Mouse (Mus musculus) limb, embryonic 15.5 days (tissue): ENCODE results near the gene Gpsm1. TPM values are rescaled to one million over a fixed set of nuclear protein-coding genes. Genes with fewer than 3 reads are reported as not detected.

Experiments
- ATAC-seq: fragments of 200-750 bp; cut with Nextera tagmentation; 2 replicates; pipeline ENCODE4 v1.8.0; 2017; ENCODE audit warnings: low read depth, moderate TSS enrichment; ENCODE audit not compliant: insufficient number of reproducible peaks, low FRiP score, low TSS enrichment
- H3K27ac ChIP-seq: fragments of 300-500 bp; sonication (generic); 2 replicates; pipeline ENCODE4 v1.5.1; 2015; ENCODE audit warnings: moderate library complexity, mild to moderate bottlenecking, inconsistent platforms
- H3K27me3 ChIP-seq: fragments of 300-500 bp; sonication (generic); 2 replicates; pipeline ENCODE4 v1.6.1; 2015; ENCODE audit warnings: inconsistent platforms
- H3K36me3 ChIP-seq: fragments of 300-500 bp; sonication (generic); 2 replicates; pipeline ENCODE4 v1.6.1; 2015; ENCODE audit warnings: inconsistent platforms
- H3K4me1 ChIP-seq: fragments of 300-500 bp; sonication (generic); 2 replicates; pipeline ENCODE4 v1.6.1; 2015; ENCODE audit warnings: inconsistent platforms
- H3K4me2 ChIP-seq: fragments of 300-500 bp; sonication (generic); 2 replicates; pipeline ENCODE4 v1.6.1; 2015; ENCODE audit warnings: mild to moderate bottlenecking, inconsistent platforms
- H3K4me3 ChIP-seq: fragments of 300-500 bp; sonication (generic); 2 replicates; pipeline ENCODE4 v1.5.1; 2015; ENCODE audit warnings: mild to moderate bottlenecking, inconsistent platforms
- H3K9ac ChIP-seq: fragments of 300-500 bp; sonication (generic); 2 replicates; pipeline ENCODE4 v1.6.1; 2015; ENCODE audit warnings: inconsistent platforms
- H3K9me3 ChIP-seq: fragments of 300-500 bp; sonication (generic); 2 replicates; pipeline ENCODE4 v1.6.1; 2016; ENCODE audit warnings: inconsistent platforms
- WGBS: fragments of 180-500 bp; shearing (Covaris S2); methylation state at CpG from one replicate; pipeline ENCODE4 v1.1.7; 2015; 5-methylcytosine and 5-hydroxymethylcytosine counted together
- polyA plus RNA-seq: library from polyadenylated mRNA; unstranded; fragments of >200 nt; fragmentation: Nextera tagmentation; extraction: Ambion mirVana; gene quantifications from 2 replicates; pipeline ENCODE4 v1.2.1, GENCODE M21; 2015

Gene Gpsm1
- polyA plus RNA-seq, 1 experiment from 2014 or later = 41.8 TPM

GRCm38 (mm10) chr2:26348241-26348640, 32.9 kb downstream of the Gpsm1 start:
- ATAC-seq = no peak
- peaks cover 43% of the 10 kb centered on the region for H3K4me1 ChIP-seq
- WGBS = 63% methylated on average over 6 of the region's 6 CpGs
- H3K4me3 ChIP-seq = no peak overlapping the region
- H3K9ac ChIP-seq = no peak overlapping the region
- 0 out of 2 replicates have a peak overlapping the region, but pooled peaks have one; percentile 43 for H3K27ac ChIP-seq
- H3K9me3 ChIP-seq = no peaks in the 10 kb centered on the region
- H3K36me3 ChIP-seq = peaks cover 73% of the 10 kb centered on the region
- H3K27me3 ChIP-seq = no peaks in the 10 kb centered on the region
- no peak overlapping the region for H3K4me2 ChIP-seq

- WGBS = 3% methylated on average over 62 of the region's 62 CpGs
- Histone ChIP-seq H3K27ac (peak within 1 kb of the TSS; percentile 90), H3K4me1 (peaks cover 36% of the 10 kb centered on the region), H3K9me3 (no peaks in the 10 kb centered on the region), H3K9ac (peak within 1 kb of the TSS; percentile 89), H3K27me3 (no peaks in the 10 kb centered on the region), H3K36me3 (peaks cover 39% of the 10 kb centered on the region), H3K4me3 (peak within 1 kb of the TSS; percentile 85), H3K4me2 (peak within 1 kb of the TSS; percentile 98)
- ATAC-seq = peak; percentile 73
These were observed 36.3 kb downstream of the Gpsm1 start, which contains the start of gene Dnlz for GRCm38 (mm10) chr2:26351358-26352290. Gene Dnlz, minus strand, starts transcription at chr2:26352110.

- WGBS = 2% methylated on average over 36 of the region's 36 CpGs
- Histone ChIP-seq H3K27ac (peak overlapping the region; percentile 47; the same call in 1 of the 2 replicates), H3K4me3 (peak overlapping the region; percentile 85), H3K4me2 (peak overlapping the region; percentile 98), H3K4me1 (peaks cover 31% of the 10 kb centered on the region), H3K9me3 (no peaks in the 10 kb centered on the region), H3K27me3 (no peaks in the 10 kb centered on the region), H3K9ac (peak overlapping the region; percentile 76), H3K36me3 (peaks cover 31% of the 10 kb centered on the region)
- ATAC-seq = no peak
These were observed 37.1 kb downstream of the Gpsm1 start for GRCm38 (mm10) chr2:26352291-26352910.

- WGBS = 87% methylated on average over 11 of the region's 11 CpGs
- H3K27me3 ChIP-seq = no peaks in the 10 kb centered on the region
- peaks cover 22% of the 10 kb centered on the region for H3K36me3 ChIP-seq
- H3K4me3 ChIP-seq = peak overlapping the region; percentile 85
- H3K4me2 ChIP-seq = no peak overlapping the region
- H3K27ac ChIP-seq = no peak overlapping the region
- no peaks in the 10 kb centered on the region for H3K9me3 ChIP-seq
- no peak for ATAC-seq
- peaks cover 31% of the 10 kb centered on the region for H3K4me1 ChIP-seq
- no peak overlapping the region for H3K9ac ChIP-seq
These were observed 38.0 kb downstream of the Gpsm1 start for GRCm38 (mm10) chr2:26353066-26353980.

GRCm38 (mm10) chr2:26354401-26354800, 39.1 kb downstream of the Gpsm1 start:
- H3K9ac ChIP-seq = no peak overlapping the region
- no peak overlapping the region for H3K27ac ChIP-seq
- peaks cover 11% of the 10 kb centered on the region for H3K36me3 ChIP-seq
- no peak overlapping the region for H3K4me2 ChIP-seq
- H3K9me3 ChIP-seq = no peaks in the 10 kb centered on the region
- H3K27me3 ChIP-seq = no peaks in the 10 kb centered on the region
- 88% methylated on average over 4 of the region's 4 CpGs for WGBS
- no peak for ATAC-seq
- H3K4me1 ChIP-seq = peaks cover 25% of the 10 kb centered on the region
- H3K4me3 ChIP-seq = no peak overlapping the region

- ATAC-seq = no peak
- Histone ChIP-seq H3K27ac (no peak overlapping the region), H3K9ac (no peak overlapping the region), H3K27me3 (no peaks in the 10 kb centered on the region), H3K4me2 (no peak overlapping the region), H3K4me3 (no peak overlapping the region), H3K36me3 (0 out of 2 replicates have a peak, but pooled peaks cover 3% of the 10 kb centered on the region), H3K4me1 (peaks cover 13% of the 10 kb centered on the region), H3K9me3 (no peaks in the 10 kb centered on the region)
- 72% methylated on average over 4 of the region's 4 CpGs for WGBS
These were observed 40.9 kb downstream of the Gpsm1 start for GRCm38 (mm10) chr2:26356231-26356630.

GRCm38 (mm10) chr2:26356678-26357077, 41.4 kb downstream of the Gpsm1 start:
- WGBS = 72% methylated on average over 7 of the region's 7 CpGs
- ATAC-seq = no peak
- no peaks in the 10 kb centered on the region for H3K9me3 ChIP-seq
- H3K4me3 ChIP-seq = no peak overlapping the region
- H3K4me2 ChIP-seq = no peak overlapping the region
- H3K27me3 ChIP-seq = no peaks in the 10 kb centered on the region
- peaks cover 12% of the 10 kb centered on the region for H3K4me1 ChIP-seq
- H3K9ac ChIP-seq = no peak overlapping the region
- H3K27ac ChIP-seq = no peak overlapping the region
- H3K36me3 ChIP-seq = 0 out of 2 replicates have a peak, but pooled peaks cover 3% of the 10 kb centered on the region

GRCm38 (mm10) chr2:26357484-26357883, 42.2 kb downstream of the Gpsm1 start:
- Histone ChIP-seq H3K9ac (no peak overlapping the region), H3K27me3 (no peaks in the 10 kb centered on the region), H3K27ac (no peak overlapping the region), H3K4me1 (peaks cover 9% of the 10 kb centered on the region), H3K36me3 (peaks cover 5% of the 10 kb centered on the region; the same call in 1 of the 2 replicates), H3K9me3 (no peaks in the 10 kb centered on the region), H3K4me2 (no peak overlapping the region), H3K4me3 (no peak overlapping the region)
- 55% methylated on average over 15 of the region's 15 CpGs for WGBS
- no peak for ATAC-seq

- Histone ChIP-seq H3K9ac (no peak overlapping the region), H3K36me3 (peaks cover 18% of the 10 kb centered on the region), H3K4me3 (no peak overlapping the region), H3K27ac (no peak overlapping the region), H3K27me3 (no peaks in the 10 kb centered on the region), H3K4me1 (no peaks in the 10 kb centered on the region), H3K4me2 (no peak overlapping the region), H3K9me3 (no peaks in the 10 kb centered on the region)
- ATAC-seq = no peak
- WGBS = 81% methylated on average over 13 of the region's 13 CpGs
These were observed 43.5 kb downstream of the Gpsm1 start for GRCm38 (mm10) chr2:26358667-26359320.

- Histone ChIP-seq H3K27me3 (no peaks in the 10 kb centered on the region), H3K4me3 (no peak overlapping the region), H3K9me3 (no peaks in the 10 kb centered on the region), H3K27ac (no peak overlapping the region), H3K4me2 (no peak overlapping the region), H3K9ac (no peak overlapping the region), H3K4me1 (peaks cover 7% of the 10 kb centered on the region), H3K36me3 (peaks cover 30% of the 10 kb centered on the region)
- 84% methylated on average over 6 of the region's 6 CpGs for WGBS
- no peak for ATAC-seq
These were observed 44.7 kb downstream of the Gpsm1 start for GRCm38 (mm10) chr2:26359983-26360382.

GRCm38 (mm10) chr2:26360772-26361171, 45.5 kb downstream of the Gpsm1 start, which contains the start of gene Card9:
Gene Card9, minus strand, starts transcription at chr2:26360918.
- Histone ChIP-seq H3K4me2 (no peak within 1 kb of the TSS), H3K9ac (no peak within 1 kb of the TSS), H3K36me3 (peaks cover 38% of the 10 kb centered on the region), H3K4me1 (peaks cover 12% of the 10 kb centered on the region), H3K4me3 (no peak within 1 kb of the TSS), H3K27me3 (no peaks in the 10 kb centered on the region), H3K27ac (no peak within 1 kb of the TSS), H3K9me3 (no peaks in the 10 kb centered on the region)
- no peak for ATAC-seq
- WGBS = 46% methylated on average over 3 of the region's 3 CpGs
